Mouse (Mus musculus) liver, postnatal 0 days (tissue): ENCODE measurements at regions not wholly inside any gene's neighbourhood (a gene's known extent, or its start where the extent isn't known, plus 50 kb on each side); places are given as distances from the start of the nearest gene placed in this dataset.

Source experiments
- CTCF ChIP-seq: sonication (generic); IDR thresholded peaks from 2 replicates; pipeline ENCODE4 v1.5.1; 2016; ENCODE audit warnings: antibody characterized with exemption, low read depth
- EP300 ChIP-seq: IDR thresholded peaks from 2 replicates; pipeline ENCODE4 v1.6.1; 2016; ENCODE audit warnings: antibody characterized with exemption, low read depth, mild to moderate bottlenecking

GRCm38 (mm10) chr8:15607598-15608215, 561.8 kb upstream of the BB014433 start:
- TF ChIP-seq EP300 (no peak), CTCF (no peak)
